Mouse (Mus musculus): ENCODE measurements around the gene Lypd3. TPM values are rescaled to one million over a fixed set of nuclear protein-coding genes. Genes with fewer than 3 reads are reported as not detected.

The Lypd3 gene
- polyA plus RNA-seq (2014; fragmentation: Nextera tagmentation; extraction: Ambion mirVana) = 0.73 and 1.6 TPM in 2 replicates

DNA sequence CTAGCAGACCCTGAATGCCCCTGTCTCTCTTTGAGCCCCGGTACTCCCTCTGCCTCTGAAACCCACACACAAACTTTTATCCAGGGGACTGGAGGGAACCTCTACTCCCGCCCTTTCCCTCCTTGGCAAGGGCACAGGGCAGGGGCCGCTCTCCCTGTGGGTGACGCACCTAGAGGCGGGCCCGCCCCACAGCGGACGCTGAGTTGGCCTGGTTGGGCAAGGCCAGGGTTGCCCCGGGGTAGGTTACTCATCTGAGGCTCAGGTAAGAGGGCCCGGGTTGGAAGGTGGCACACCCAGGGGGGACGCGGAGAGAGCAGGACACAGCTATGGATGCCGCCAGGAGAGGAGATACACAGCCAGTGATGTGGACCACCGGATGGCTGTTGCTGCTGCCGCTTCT lies at the start of gene Lypd3:
Gene Lypd3 (plus strand): TSS at position 287 of the 400 bp plus-strand sequence.
- no peaks in the 10 kb centered on the region for H3K36me3 ChIP-seq (ENCODE audit: control insufficient read depth, insufficient read depth, low read length)
- ATAC-seq (ENCODE audit: low FRiP score) = no peak
- peak within 1 kb of the TSS; percentile 24; the same call in 1 of the 2 replicates for H3K4me2 ChIP-seq (replicated peaks; ENCODE audit: low read depth, low read length)

GRCm38 (mm10) chr7:24586828-24587227 lies 49.5 kb upstream of the Lypd3 start:
- 3% methylated on average over 8 of the region's 8 CpGs for WGBS
- H3K36me3 ChIP-seq (ENCODE audit: control insufficient read depth, insufficient read depth, low read length) = no peaks in the 10 kb centered on the region

More for the DNA sequence above, at the start of gene Lypd3:
- Histone ChIP-seq H3K27ac (ENCODE audit: low read depth, low read length) (no peak within 1 kb of the TSS), H3K27me3 (ENCODE audit: control insufficient read depth, insufficient read depth, low read length) (peaks cover 48% of the 10 kb centered on the region), H3K4me3 (ENCODE audit: low read depth, low read length) (peak within 1 kb of the TSS; percentile 0; the same call in 1 of the 2 replicates), H3K9ac (ENCODE audit: low read depth, low read length) (no peak within 1 kb of the TSS), H3K9me3 (ENCODE audit: control insufficient read depth, low read length) (no peaks in the 10 kb centered on the region), H3K4me1 (replicated peaks; ENCODE audit: control insufficient read depth, insufficient read depth, low read length) (peaks cover 11% of the 10 kb centered on the region; the same call in 1 of the 2 replicates)
- no peak for DNase-seq (ENCODE audit: low spot score)
- WGBS = 14% methylated on average over 15 of the region's 15 CpGs

GRCm38 (mm10) chr7:24587330-24588105 lies 48.8 kb upstream of the Lypd3 start, which contains the start of the genes Ethe1 and Zfp575:
TSS of gene Ethe1 (plus strand) at chr7:24587543.
TSS of gene Zfp575 (minus strand) at chr7:24587641.
- Histone ChIP-seq H3K4me3 (ENCODE audit: low read depth, low read length) (peak within 1 kb of the TSS; percentile 40), H3K4me1 (replicated peaks; ENCODE audit: control insufficient read depth, insufficient read depth, low read length) (no peaks in the 10 kb centered on the region), H3K9ac (ENCODE audit: low read depth, low read length) (peak within 1 kb of the TSS; percentile 59; the same call in 1 of the 2 replicates), H3K27me3 (ENCODE audit: control insufficient read depth, insufficient read depth, low read length) (peaks cover 26% of the 10 kb centered on the region), H3K36me3 (ENCODE audit: control insufficient read depth, insufficient read depth, low read length) (no peaks in the 10 kb centered on the region), H3K27ac (ENCODE audit: low read depth, low read length) (no peak within 1 kb of the TSS), H3K4me2 (replicated peaks; ENCODE audit: low read depth, low read length) (peak within 1 kb of the TSS; percentile 74), H3K9me3 (ENCODE audit: control insufficient read depth, low read length) (no peaks in the 10 kb centered on the region)
- ATAC-seq (ENCODE audit: low FRiP score) (peak; percentile 61), DNase-seq (ENCODE audit: low spot score) (peak; percentile 83)
- WGBS = 8% methylated on average over 26 of the region's 30 CpGs

More at GRCm38 (mm10) chr7:24586828-24587227, 49.5 kb upstream of the Lypd3 start:
- DNase-seq (ENCODE audit: low spot score) (no peak), ATAC-seq (ENCODE audit: low FRiP score) (peak; percentile 58)
- Histone ChIP-seq H3K4me1 (replicated peaks; ENCODE audit: control insufficient read depth, insufficient read depth, low read length) (no peaks in the 10 kb centered on the region), H3K4me2 (replicated peaks; ENCODE audit: low read depth, low read length) (peak overlapping the region; percentile 74), H3K9ac (ENCODE audit: low read depth, low read length) (peak overlapping the region; percentile 59; the same call in 1 of the 2 replicates), H3K27me3 (ENCODE audit: control insufficient read depth, insufficient read depth, low read length) (peaks cover 26% of the 10 kb centered on the region), H3K4me3 (ENCODE audit: low read depth, low read length) (peak overlapping the region; percentile 40), H3K27ac (ENCODE audit: low read depth, low read length) (no peak overlapping the region), H3K9me3 (ENCODE audit: control insufficient read depth, low read length) (no peaks in the 10 kb centered on the region)

GRCm38 (mm10) chr7:24588336-24588735 lies 48.0 kb upstream of the Lypd3 start:
- Histone ChIP-seq H3K4me2 (replicated peaks; ENCODE audit: low read depth, low read length) (no peak overlapping the region), H3K27me3 (ENCODE audit: control insufficient read depth, insufficient read depth, low read length) (peaks cover 26% of the 10 kb centered on the region), H3K9ac (ENCODE audit: low read depth, low read length) (no peak overlapping the region), H3K9me3 (ENCODE audit: control insufficient read depth, low read length) (no peaks in the 10 kb centered on the region), H3K36me3 (ENCODE audit: control insufficient read depth, insufficient read depth, low read length) (no peaks in the 10 kb centered on the region), H3K4me1 (replicated peaks; ENCODE audit: control insufficient read depth, insufficient read depth, low read length) (no peaks in the 10 kb centered on the region), H3K27ac (ENCODE audit: low read depth, low read length) (no peak overlapping the region), H3K4me3 (ENCODE audit: low read depth, low read length) (no peak overlapping the region)
- 91% methylated on average over 13 of the region's 13 CpGs for WGBS
- no peak for DNase-seq (ENCODE audit: low spot score)
- no peak for ATAC-seq (ENCODE audit: low FRiP score)

DNA sequence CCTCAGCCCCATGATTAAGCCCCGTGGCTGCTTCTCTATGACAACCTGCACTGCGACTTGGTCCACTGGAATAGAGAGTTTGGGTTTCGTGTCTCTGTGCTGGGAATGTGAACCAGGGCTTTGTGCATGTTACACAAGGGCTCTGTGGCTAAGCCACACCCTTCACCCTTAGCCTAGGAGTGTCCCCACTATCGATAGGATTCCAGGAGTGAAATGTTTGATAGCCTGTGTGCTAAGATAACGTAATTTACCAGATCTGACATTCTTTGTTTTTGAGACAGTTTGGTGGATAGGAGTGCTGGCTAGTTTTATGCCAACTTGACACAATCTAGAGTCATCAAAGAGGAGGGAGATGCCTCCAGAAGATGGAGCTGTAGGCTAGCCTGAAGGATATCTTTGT lies 44.6 kb upstream of the Lypd3 start:
- Histone ChIP-seq H3K9me3 (ENCODE audit: control insufficient read depth, low read length) (no peaks in the 10 kb centered on the region), H3K9ac (ENCODE audit: low read depth, low read length) (no peak overlapping the region), H3K27ac (ENCODE audit: low read depth, low read length) (no peak overlapping the region), H3K4me3 (ENCODE audit: low read depth, low read length) (no peak overlapping the region), H3K36me3 (ENCODE audit: control insufficient read depth, insufficient read depth, low read length) (no peaks in the 10 kb centered on the region), H3K4me1 (replicated peaks; ENCODE audit: control insufficient read depth, insufficient read depth, low read length) (0 out of 2 replicates have a peak, but pooled peaks cover 3% of the 10 kb centered on the region), H3K27me3 (ENCODE audit: control insufficient read depth, insufficient read depth, low read length) (peaks cover 7% of the 10 kb centered on the region; the same call in 1 of the 2 replicates), H3K4me2 (replicated peaks; ENCODE audit: low read depth, low read length) (no peak overlapping the region)
- DNase-seq (ENCODE audit: low spot score) (no peak), ATAC-seq (ENCODE audit: low FRiP score) (no peak)
- WGBS = 79% methylated on average over 5 of the region's 5 CpGs

GRCm38 (mm10) chr7:24592163-24592562 lies 44.2 kb upstream of the Lypd3 start:
- 74% methylated on average over 4 of the region's 4 CpGs for WGBS
- DNase-seq (ENCODE audit: low spot score) (no peak), ATAC-seq (ENCODE audit: low FRiP score) (no peak)
- H3K4me1 ChIP-seq (replicated peaks; ENCODE audit: control insufficient read depth, insufficient read depth, low read length) = 0 out of 2 replicates have a peak, but pooled peaks cover 3% of the 10 kb centered on the region
- H3K27me3 ChIP-seq (ENCODE audit: control insufficient read depth, insufficient read depth, low read length) = peaks cover 4% of the 10 kb centered on the region; the same call in 1 of the 2 replicates
- H3K9me3 ChIP-seq (ENCODE audit: control insufficient read depth, low read length) = no peaks in the 10 kb centered on the region
- H3K4me2 ChIP-seq (replicated peaks; ENCODE audit: low read depth, low read length) = no peak overlapping the region
- H3K9ac ChIP-seq (ENCODE audit: low read depth, low read length) = no peak overlapping the region
- no peak overlapping the region for H3K4me3 ChIP-seq (ENCODE audit: low read depth, low read length)
- H3K27ac ChIP-seq (ENCODE audit: low read depth, low read length) = no peak overlapping the region
- H3K36me3 ChIP-seq (ENCODE audit: control insufficient read depth, insufficient read depth, low read length) = no peaks in the 10 kb centered on the region

GRCm38 (mm10) chr7:24592781-24593180 lies 43.6 kb upstream of the Lypd3 start:
- Histone ChIP-seq H3K27ac (ENCODE audit: low read depth, low read length) (no peak overlapping the region), H3K4me2 (replicated peaks; ENCODE audit: low read depth, low read length) (no peak overlapping the region), H3K9me3 (ENCODE audit: control insufficient read depth, low read length) (no peaks in the 10 kb centered on the region), H3K36me3 (ENCODE audit: control insufficient read depth, insufficient read depth, low read length) (no peaks in the 10 kb centered on the region), H3K9ac (ENCODE audit: low read depth, low read length) (no peak overlapping the region), H3K27me3 (ENCODE audit: control insufficient read depth, insufficient read depth, low read length) (peaks cover 4% of the 10 kb centered on the region; the same call in 1 of the 2 replicates), H3K4me3 (ENCODE audit: low read depth, low read length) (no peak overlapping the region), H3K4me1 (replicated peaks; ENCODE audit: control insufficient read depth, insufficient read depth, low read length) (0 out of 2 replicates have a peak, but pooled peaks cover 3% of the 10 kb centered on the region)
- DNase-seq (ENCODE audit: low spot score) = no peak
- no peak for ATAC-seq (ENCODE audit: low FRiP score)
- WGBS = 83% methylated on average over 6 of the region's 6 CpGs

DNA sequence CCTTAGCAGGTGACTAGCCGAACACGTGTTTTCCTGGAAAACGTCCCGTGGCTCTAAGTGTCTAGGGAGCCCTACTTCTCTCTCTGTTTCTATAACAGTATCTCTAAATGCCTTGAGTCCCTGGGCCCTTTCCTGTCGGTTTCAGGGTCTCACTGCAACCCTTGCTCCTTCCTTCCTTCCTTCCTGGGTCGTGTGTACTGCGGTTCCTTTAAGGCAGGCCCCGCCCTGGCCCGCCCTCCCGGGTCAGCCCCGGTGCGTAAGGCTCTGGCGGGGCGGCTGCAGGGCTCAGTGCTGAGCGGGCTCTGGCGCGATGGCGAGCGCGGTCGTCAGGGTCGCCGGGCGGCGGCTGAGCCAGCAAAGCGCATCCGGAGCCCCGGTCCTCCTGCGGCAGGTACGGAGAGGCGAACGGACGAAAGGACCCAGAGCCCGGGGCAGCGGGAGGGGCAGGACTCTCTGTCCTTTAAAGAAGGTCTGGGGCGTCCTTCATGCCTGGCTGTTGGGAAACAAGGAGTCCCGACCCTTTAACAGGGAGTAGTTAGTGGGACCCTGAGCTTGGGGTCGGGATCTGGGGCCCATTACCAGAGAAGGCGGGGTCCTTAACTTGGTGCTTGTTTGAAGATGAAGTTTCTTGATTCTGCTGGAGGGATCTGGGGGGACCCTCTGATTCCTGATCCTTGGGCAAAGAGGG lies 42.6 kb upstream of the Lypd3 start:
- DNase-seq (ENCODE audit: low spot score) (peak; percentile 83), ATAC-seq (ENCODE audit: low FRiP score) (peak; percentile 94)
- 0 out of 2 replicates have a peak, but pooled peaks cover 3% of the 10 kb centered on the region for H3K4me1 ChIP-seq (replicated peaks; ENCODE audit: control insufficient read depth, insufficient read depth, low read length)
- peaks cover 4% of the 10 kb centered on the region; the same call in 1 of the 2 replicates for H3K27me3 ChIP-seq (ENCODE audit: control insufficient read depth, insufficient read depth, low read length)
- peak overlapping the region; percentile 68 for H3K9ac ChIP-seq (ENCODE audit: low read depth, low read length)
- WGBS = 5% methylated on average over 28 of the region's 39 CpGs
- H3K4me3 ChIP-seq (ENCODE audit: low read depth, low read length) = peak overlapping the region; percentile 48
- H3K27ac ChIP-seq (ENCODE audit: low read depth, low read length) = no peak overlapping the region
- peak overlapping the region; percentile 59 for H3K4me2 ChIP-seq (replicated peaks; ENCODE audit: low read depth, low read length)
- no peaks in the 10 kb centered on the region for H3K36me3 ChIP-seq (ENCODE audit: control insufficient read depth, insufficient read depth, low read length)
- H3K9me3 ChIP-seq (ENCODE audit: control insufficient read depth, low read length) = no peaks in the 10 kb centered on the region
